Mouse (Mus musculus) lung, adult 2 months (tissue): ENCODE measurements around the gene Usp24. TPM values are rescaled to one million over a fixed set of nuclear protein-coding genes. Genes with fewer than 3 reads are reported as not detected.

Experiments
- DNase-seq: peaks from one replicate; pipeline ENCODE4 v3.0.0; 2022
- H3K4me1 ChIP-seq: fragments of 200-500 bp; 2 replicates; pipeline ENCODE4 v1.6.1; 2011; ENCODE audit warnings: low read length; ENCODE audit not compliant: control insufficient read depth, insufficient read depth
- H3K4me3 ChIP-seq: fragments of 200-500 bp; replicated peaks from 2 replicates; pipeline ENCODE3; 2011; ENCODE audit warnings: low read depth, mild to moderate bottlenecking, control low read depth, low read length; ENCODE audit errors: extremely low read depth
- CTCF ChIP-seq: fragments of 200-500 bp; IDR thresholded peaks from 2 replicates; pipeline ENCODE4 v1.5.1; 2011; ENCODE audit warnings: mild to moderate bottlenecking, low read length, control low read depth; ENCODE audit not compliant: insufficient read depth
- POLR2A ChIP-seq: fragments of 200-500 bp; IDR thresholded peaks from 2 replicates; pipeline ENCODE4 v1.6.1; 2011; ENCODE audit warnings: low read depth, mild to moderate bottlenecking, control low read depth, low read length, borderline replicate concordance; ENCODE audit errors: extremely low read depth
- WGBS: fragments of 180-500 bp; shearing (Covaris S2); methylation state at CpG from one replicate; pipeline ENCODE4 v1.1.7; 2018; 5-methylcytosine and 5-hydroxymethylcytosine counted together
- polyA plus RNA-seq: library from polyadenylated mRNA; depleted of rRNA; stranded (reverse); fragments of >200 nt; gene quantifications from 2 replicates; pipeline ENCODE4 v1.2.3, GENCODE M21; 2012

Gene Usp24
- polyA plus RNA-seq, 1 experiment, result 11.1 TPM

DNA sequence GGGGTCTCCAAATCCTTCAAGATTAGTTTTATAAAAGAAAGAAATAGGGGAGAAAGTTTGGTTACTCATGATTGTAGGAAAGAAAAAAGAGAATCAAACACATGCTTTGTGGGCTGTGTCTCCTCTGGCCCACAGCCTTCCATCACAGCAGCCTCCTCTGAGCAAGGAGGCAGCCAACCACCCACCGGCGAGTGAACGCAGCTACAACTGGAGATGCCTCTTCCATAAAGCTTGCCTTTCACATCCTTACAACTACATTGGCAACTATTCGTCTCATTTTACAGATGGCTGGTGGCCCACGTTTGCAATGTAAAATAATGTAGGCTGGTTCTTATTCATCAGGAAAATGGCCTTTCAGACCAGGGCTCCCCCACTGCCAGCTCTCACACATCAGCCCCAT, 121.2 kb downstream of the Usp24 start:
- WGBS, result 96% methylated on average over 5 of the region's 5 CpGs
- Histone ChIP-seq H3K4me1 (no peaks in the 10 kb centered on the region), H3K4me3 (no peak overlapping the region)
- TF ChIP-seq POLR2A (no peak), CTCF (no peak)
- no peak for DNase-seq

DNA sequence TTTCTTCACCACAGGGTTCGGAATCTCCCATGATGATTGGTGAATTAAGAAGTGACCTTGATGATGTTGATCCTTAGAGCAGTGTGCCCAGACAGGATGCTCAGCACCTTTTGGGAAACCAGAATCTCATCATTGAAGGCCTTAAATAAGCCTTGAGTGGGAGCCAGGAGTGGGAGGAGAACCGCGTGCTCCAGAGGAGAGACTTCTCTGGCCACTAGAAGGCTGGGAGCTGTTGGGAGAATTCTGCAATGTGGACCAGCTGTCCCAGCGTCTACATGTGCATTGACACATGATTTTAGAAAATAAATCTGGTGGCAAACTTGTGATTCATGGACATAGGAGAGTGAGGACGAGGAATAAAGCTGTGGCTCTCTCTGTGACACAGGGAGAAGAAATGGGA, 122.8 kb downstream of the Usp24 start:
- TF ChIP-seq CTCF (no peak), POLR2A (no peak)
- WGBS, result 87% methylated on average over 5 of the region's 5 CpGs
- Histone ChIP-seq H3K4me3 (no peak overlapping the region), H3K4me1 (no peaks in the 10 kb centered on the region)
- no peak for DNase-seq

DNA sequence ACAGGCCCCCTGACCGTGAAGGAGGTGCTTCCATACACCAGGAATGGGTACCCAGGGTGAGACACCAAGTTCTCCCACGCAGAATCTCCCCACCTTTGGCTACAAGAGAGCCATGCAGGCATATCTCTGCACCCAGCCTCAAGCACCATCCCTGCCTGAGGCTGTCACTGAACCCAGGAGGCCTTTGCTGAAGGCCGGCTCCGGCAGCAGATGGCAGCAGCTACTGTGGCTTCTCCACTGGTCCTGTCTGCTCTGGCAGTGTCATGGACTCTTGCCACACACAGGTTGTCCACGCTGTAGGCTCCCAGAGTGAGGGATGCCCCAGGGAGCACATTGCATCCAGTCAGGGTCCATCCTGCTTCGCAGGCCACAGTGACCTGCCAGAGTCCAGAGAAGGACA, 127.2 kb downstream of the Usp24 start:
- no peak for DNase-seq
- Histone ChIP-seq H3K4me3 (no peak overlapping the region), H3K4me1 (no peaks in the 10 kb centered on the region)
- TF ChIP-seq CTCF (no peak), POLR2A (no peak)
- 80% methylated on average over 6 of the region's 6 CpGs for WGBS

DNA sequence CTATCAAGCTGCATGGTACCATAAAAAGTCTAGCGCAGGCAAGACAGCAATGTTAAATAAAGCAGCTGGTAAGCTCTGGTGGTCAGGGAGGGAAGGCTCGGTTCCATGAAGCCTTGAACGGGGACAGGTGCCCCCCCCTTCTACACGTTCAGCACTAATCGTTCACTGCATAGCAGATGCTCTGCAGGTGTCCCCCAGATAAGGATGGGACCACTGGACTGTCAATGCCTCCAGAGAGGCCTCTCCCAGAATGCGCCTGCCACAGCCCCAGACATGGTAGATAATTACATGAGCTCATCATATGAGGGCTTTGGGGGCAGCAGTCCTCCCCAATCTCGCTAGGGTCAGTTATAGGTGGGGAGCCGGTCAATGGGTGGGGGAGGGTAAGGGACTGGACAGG, 133.3 kb downstream of the Usp24 start:
- no peaks in the 10 kb centered on the region for H3K4me1 ChIP-seq
- WGBS, result 85% methylated on average over 8 of the region's 8 CpGs
- DNase-seq, result no peak
- no peak for TF ChIP-seq POLR2A
- TF ChIP-seq CTCF, result no peak
- H3K4me3 ChIP-seq, result no peak overlapping the region

DNA sequence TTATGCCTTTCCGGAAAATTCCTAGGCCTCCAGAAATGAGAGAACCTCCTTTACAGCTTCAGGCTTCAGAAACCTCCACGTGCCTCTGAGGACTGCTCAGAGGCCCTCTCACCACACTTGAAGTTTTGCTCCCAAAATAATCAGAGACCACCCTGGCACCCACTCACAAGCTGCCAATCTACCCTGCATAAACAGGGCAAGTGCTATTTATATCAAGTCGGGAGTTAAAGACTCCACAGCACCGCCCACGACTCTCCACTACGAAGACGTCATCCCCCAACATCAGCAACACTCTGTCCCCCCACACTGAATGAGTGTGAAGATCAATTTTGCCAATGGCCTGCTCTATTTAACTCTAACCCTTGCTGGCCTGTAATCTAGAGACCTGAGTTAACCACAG, 136.4 kb downstream of the Usp24 start:
- no peak for DNase-seq
- Histone ChIP-seq H3K4me1 (no peaks in the 10 kb centered on the region), H3K4me3 (no peak overlapping the region)
- 64% methylated on average over 7 of the region's 7 CpGs for WGBS
- TF ChIP-seq CTCF, result no peak
- TF ChIP-seq POLR2A, result no peak

DNA sequence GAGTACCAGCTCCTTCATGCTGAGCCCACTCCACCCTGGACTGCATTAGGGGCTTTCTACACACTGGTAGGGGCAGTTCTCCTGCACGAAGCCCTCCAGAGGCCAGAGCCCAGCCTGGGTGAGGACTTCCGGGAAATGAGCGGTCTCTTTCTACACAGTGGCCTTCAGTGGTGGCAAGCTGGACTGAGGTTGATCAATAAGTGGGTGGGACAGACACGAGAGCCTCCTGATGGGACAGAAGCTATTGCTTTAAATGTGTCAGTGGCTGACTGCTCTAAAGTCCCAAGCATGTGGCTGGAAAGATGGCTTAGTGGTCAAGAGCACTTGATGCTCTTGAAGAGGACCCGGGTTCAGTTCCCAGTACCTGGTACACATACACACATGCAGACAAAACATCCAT, 137.1 kb downstream of the Usp24 start:
- Histone ChIP-seq H3K4me3 (no peak overlapping the region), H3K4me1 (no peaks in the 10 kb centered on the region)
- no peak for DNase-seq
- WGBS, result 84% methylated on average over 5 of the region's 5 CpGs
- TF ChIP-seq CTCF (no peak), POLR2A (no peak)

DNA sequence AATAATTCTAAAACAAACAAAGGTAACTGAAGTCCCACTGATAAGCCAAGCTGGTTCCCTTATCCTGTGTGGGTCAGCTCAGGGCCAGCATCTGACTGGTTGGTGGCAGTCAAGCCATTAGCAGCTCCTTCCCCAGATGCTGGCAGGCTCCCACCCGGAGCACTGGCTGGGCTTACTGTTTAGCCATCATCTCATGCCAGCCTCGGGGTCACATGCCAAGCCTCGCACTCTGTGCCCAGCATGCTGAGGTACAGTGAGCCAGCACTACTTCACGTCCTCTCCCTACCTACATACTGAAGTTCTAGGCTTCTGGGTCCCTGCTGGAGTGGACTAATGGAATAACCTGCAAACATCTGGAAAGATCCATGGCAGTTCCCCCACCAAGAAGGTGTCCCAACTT, 137.5 kb downstream of the Usp24 start:
- TF ChIP-seq CTCF (no peak), POLR2A (no peak)
- H3K4me3 ChIP-seq, result no peak overlapping the region
- no peak for DNase-seq
- 81% methylated on average over 4 of the region's 4 CpGs for WGBS
- H3K4me1 ChIP-seq, result no peaks in the 10 kb centered on the region

DNA sequence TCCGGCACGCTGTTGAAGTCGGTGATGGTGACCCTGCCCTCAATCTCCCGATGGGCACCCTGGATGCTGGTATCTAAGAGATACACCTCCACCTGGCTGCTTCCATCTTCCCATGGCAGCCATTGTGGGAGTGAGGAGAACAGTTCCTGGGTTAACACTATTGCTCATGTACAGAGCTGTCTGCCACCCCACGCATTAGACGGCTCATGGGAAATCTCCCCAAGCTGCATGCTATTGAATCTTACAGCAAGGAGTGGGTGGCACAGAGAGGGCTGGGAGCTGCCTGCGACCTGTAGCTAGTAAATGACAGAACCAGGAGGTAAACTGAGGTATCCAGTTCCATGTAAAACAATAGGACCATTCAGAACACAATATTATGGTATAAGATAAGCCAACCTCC, 138.5 kb downstream of the Usp24 start:
- 87% methylated on average over 7 of the region's 7 CpGs for WGBS
- DNase-seq, result no peak
- TF ChIP-seq POLR2A (no peak), CTCF (no peak)
- no peaks in the 10 kb centered on the region for H3K4me1 ChIP-seq
- H3K4me3 ChIP-seq, result no peak overlapping the region

DNA sequence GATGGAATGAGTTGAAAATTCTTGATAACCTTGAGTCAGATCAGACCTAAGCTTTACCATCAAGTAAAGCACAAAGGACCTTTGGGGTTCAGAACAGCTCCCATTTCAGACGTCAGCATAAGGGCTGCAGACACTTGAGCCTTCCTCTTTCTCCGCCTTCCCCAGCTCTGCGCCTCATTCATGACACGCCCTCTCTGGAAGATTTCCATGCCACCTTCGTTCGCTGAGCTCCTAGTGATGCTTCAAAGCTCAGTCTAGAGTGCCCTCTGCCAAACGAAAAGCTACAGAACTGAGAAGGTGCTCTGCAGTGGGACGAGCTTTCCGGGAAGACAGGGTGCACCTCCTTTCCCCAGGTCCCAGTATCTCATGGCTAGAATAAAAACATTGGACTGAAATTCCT, 146.0 kb downstream of the Usp24 start:
- DNase-seq, result no peak
- TF ChIP-seq POLR2A, result no peak
- no peak for TF ChIP-seq CTCF
- Histone ChIP-seq H3K4me1 (no peaks in the 10 kb centered on the region), H3K4me3 (no peak overlapping the region)
- 76% methylated on average over 9 of the region's 9 CpGs for WGBS

DNA sequence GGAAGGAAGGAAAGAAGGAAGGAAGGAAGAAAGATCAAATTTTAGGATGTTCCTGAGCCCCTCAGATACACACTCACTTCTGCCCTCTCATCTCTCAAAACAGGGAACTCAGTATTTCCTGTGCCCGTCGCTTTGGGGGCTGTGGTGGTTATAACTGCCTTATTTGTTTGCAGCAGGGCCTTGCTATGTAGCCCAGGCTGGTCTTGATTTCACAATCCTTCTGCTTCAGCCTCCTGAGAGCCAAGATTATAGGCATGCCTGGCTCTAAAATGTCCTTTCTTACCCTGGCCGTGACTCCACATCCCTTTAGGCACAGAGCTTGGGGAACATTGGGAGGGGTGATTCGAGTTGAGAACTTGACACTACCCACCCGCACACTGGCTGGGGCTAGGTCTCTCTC, 146.5 kb downstream of the Usp24 start:
- H3K4me1 ChIP-seq, result no peaks in the 10 kb centered on the region
- no peak for TF ChIP-seq CTCF
- TF ChIP-seq POLR2A, result no peak
- H3K4me3 ChIP-seq, result no peak overlapping the region
- no peak for DNase-seq
- WGBS, result 62% methylated on average over 5 of the region's 5 CpGs
